ENCODE assay signal across 13 mouse cellular contexts in genomic region chr4:139489946-139490345, GRCm38 (mm10). TPM values are rescaled to one million over a fixed set of nuclear protein-coding genes. Genes with fewer than 3 reads are reported as not detected.
A peak's percentile ranks its signal among the peaks of the same experiment; 100 is the strongest.
DNase-seq lines count a peak whose midpoint lies in the region; ATAC-seq and TF ChIP-seq lines count a peak whose summit lies in the region.
"Had no signal": no experiment of that assay in that cellular context is flagged by ENCODE, and none has a peak within 500 bp of the region (broad histone marks: within the 10 kb centered on the region; RNA-seq: fewer than 3 reads in every experiment).

No protein-coding gene starts in this region.

- H3K27me3 ChIP-seq in hindbrain, embryonic 15.5 days = no peaks in the 10 kb centered on the region
- H3K27me3 ChIP-seq in hindbrain, embryonic 12.5 days = no peaks in the 10 kb centered on the region
- no peaks in the 10 kb centered on the region for H3K27me3 ChIP-seq in heart, postnatal 0 days (ENCODE audit: control insufficient read depth, insufficient read depth, low read length)
- H3K27me3 ChIP-seq: CH12.LX; limb, embryonic 13.5 days; neural tube, embryonic 12.5 days had no signal

- no peak for TF ChIP-seq EP300 in heart, postnatal 0 days (IDR thresholded peaks at IDR 0.05; ENCODE audit: low read depth)

- peaks cover 44% of the 10 kb centered on the region for H3K36me3 ChIP-seq in hindbrain, embryonic 15.5 days
- peaks cover 68% of the 10 kb centered on the region for H3K36me3 ChIP-seq in hindbrain, embryonic 12.5 days
- peaks cover 64% of the 10 kb centered on the region for H3K36me3 ChIP-seq in heart, postnatal 0 days (replicated peaks; ENCODE audit: control insufficient read depth, insufficient read depth, low read length)

- no peak for TF ChIP-seq CTCF in heart, postnatal 0 days (IDR thresholded peaks at IDR 0.05; ENCODE audit: low read depth)

- H3K4me1 ChIP-seq in hindbrain, embryonic 15.5 days (replicated peaks) = no peaks in the 10 kb centered on the region; the same call in 1 of the 2 replicates
- H3K4me1 ChIP-seq in hindbrain, embryonic 12.5 days = peaks cover 5% of the 10 kb centered on the region; the same call in 1 of the 2 replicates
- H3K4me1 ChIP-seq in heart, postnatal 0 days (ENCODE audit: control insufficient read depth, insufficient read depth) = no peaks in the 10 kb centered on the region
- H3K4me1 ChIP-seq: limb, embryonic 13.5 days; neural tube, embryonic 12.5 days had no signal

- H3K9me3 ChIP-seq in hindbrain, embryonic 15.5 days = no peaks in the 10 kb centered on the region
- no peaks in the 10 kb centered on the region for H3K9me3 ChIP-seq in hindbrain, embryonic 12.5 days (replicated peaks)
- no peaks in the 10 kb centered on the region for H3K9me3 ChIP-seq in heart, postnatal 0 days (replicated peaks; ENCODE audit: control insufficient read depth, low read length)
- H3K9me3 ChIP-seq: limb, embryonic 13.5 days; neural tube, embryonic 12.5 days had no signal

- H3K9ac ChIP-seq in hindbrain, embryonic 15.5 days = no peak overlapping the region
- H3K9ac ChIP-seq in hindbrain, embryonic 12.5 days = no peak overlapping the region
- H3K9ac ChIP-seq in heart, postnatal 0 days (replicated peaks; ENCODE audit: low read depth, low read length) = no peak overlapping the region
- H3K9ac ChIP-seq: limb, embryonic 13.5 days; neural tube, embryonic 12.5 days had no signal

- WGBS in hindbrain, embryonic 15.5 days = 75% methylated on average over 1 of the region's 1 CpGs
- 79% methylated on average over 1 of the region's 1 CpGs for WGBS in hindbrain, embryonic 12.5 days
- WGBS in heart, postnatal 0 days = 63% methylated on average over 1 of the region's 1 CpGs

- 0 out of 2 replicates have a peak, but pooled peaks have one; percentile 21 for ATAC-seq in hindbrain, embryonic 15.5 days (ENCODE audit: low FRiP score, low read depth)
- ATAC-seq in hindbrain, embryonic 12.5 days (ENCODE audit: low FRiP score) = no peak
- no peak for ATAC-seq in heart, postnatal 0 days (ENCODE audit: insufficient read depth, low read depth)

- DNase-seq in MN1 (ENCODE audit: low spot score) = peak; percentile 23
- peak; percentile 79 for DNase-seq in cerebellum, adult 11 months
- no peak for DNase-seq in heart, postnatal 0 days (ENCODE audit: low spot score)
- DNase-seq in urinary bladder, postnatal 25 days (ENCODE audit: low spot score) = no peak
- DNase-seq in spleen, adult 18-20 months = no peak
- DNase-seq in spleen, adult 12 weeks (ENCODE audit: low spot score) = no peak
- DNase-seq: kidney, adult 8-10 months; thymus, postnatal 25 days had no signal

- H3K4me3 ChIP-seq in hindbrain, embryonic 15.5 days = no peak overlapping the region
- no peak overlapping the region for H3K4me3 ChIP-seq in hindbrain, embryonic 12.5 days
- H3K4me3 ChIP-seq in heart, postnatal 0 days (ENCODE audit: low read depth, low read length) = no peak overlapping the region
- H3K4me3 ChIP-seq: limb, embryonic 13.5 days; neural tube, embryonic 12.5 days had no signal

- H3K27ac ChIP-seq in hindbrain, embryonic 15.5 days (replicated peaks) = 0 out of 2 replicates have a peak overlapping the region, but pooled peaks have one; percentile 17
- H3K27ac ChIP-seq in hindbrain, embryonic 12.5 days = no peak overlapping the region
- H3K27ac ChIP-seq in heart, postnatal 0 days (ENCODE audit: low read depth) = peak overlapping the region; percentile 43; the same call in 1 of the 2 replicates
- H3K27ac ChIP-seq: limb, embryonic 13.5 days; neural tube, embryonic 12.5 days had no signal

- H3K4me2 ChIP-seq in hindbrain, embryonic 15.5 days = no peak overlapping the region
- H3K4me2 ChIP-seq in hindbrain, embryonic 12.5 days (replicated peaks) = no peak overlapping the region
- H3K4me2 ChIP-seq in heart, postnatal 0 days (ENCODE audit: low read depth, low read length) = no peak overlapping the region
- H3K4me2 ChIP-seq: limb, embryonic 13.5 days; neural tube, embryonic 12.5 days had no signal

RNA-seq across cellular contexts. Expression of gene Iffo2, which starts 40.4 kb away (rescaled TPM):
- polyA plus RNA-seq in hindbrain, embryonic 15.5 days (2015; fragmentation: Nextera tagmentation; extraction: Ambion mirVana) = 4.3 and 5.1 TPM in 2 replicates
- polyA plus RNA-seq in hindbrain, embryonic 12.5 days (2016; fragmentation: Nextera tagmentation; extraction: Ambion mirVana) = 5.7 and 5.8 TPM in 2 replicates
- 6.4 and 7.7 TPM in 2 replicates for total RNA-seq in heart, postnatal 0 days (2014; rRNA removed; ENCODE audit: low replicate concordance)
- polyA plus RNA-seq in heart, postnatal 0 days (2015; fragmentation: Nextera tagmentation; extraction: Ambion mirVana) = 2.4 and 2.9 TPM in 2 replicates

Comparison
In these comparisons a context has a peak if more than half of its experiments do, and no peak if none do; other contexts are left out.
1. DNase-seq: peak in MN1 (single experiment) and cerebellum, adult 11 months (single experiment); none in heart, postnatal 0 days (single experiment), urinary bladder, postnatal 25 days (single experiment), spleen, adult 18-20 months (0 of 2) and spleen, adult 12 weeks (single experiment).